Mouse (Mus musculus) skeletal muscle tissue, adult 2 months (tissue): ENCODE results near the gene Il17rb.

Experiments
- DNase-seq: peaks from one replicate; pipeline ENCODE4 v3.0.0-alpha.2; 2012; ENCODE audit warnings: low read depth, low spot score

Il17rb gene

DNA sequence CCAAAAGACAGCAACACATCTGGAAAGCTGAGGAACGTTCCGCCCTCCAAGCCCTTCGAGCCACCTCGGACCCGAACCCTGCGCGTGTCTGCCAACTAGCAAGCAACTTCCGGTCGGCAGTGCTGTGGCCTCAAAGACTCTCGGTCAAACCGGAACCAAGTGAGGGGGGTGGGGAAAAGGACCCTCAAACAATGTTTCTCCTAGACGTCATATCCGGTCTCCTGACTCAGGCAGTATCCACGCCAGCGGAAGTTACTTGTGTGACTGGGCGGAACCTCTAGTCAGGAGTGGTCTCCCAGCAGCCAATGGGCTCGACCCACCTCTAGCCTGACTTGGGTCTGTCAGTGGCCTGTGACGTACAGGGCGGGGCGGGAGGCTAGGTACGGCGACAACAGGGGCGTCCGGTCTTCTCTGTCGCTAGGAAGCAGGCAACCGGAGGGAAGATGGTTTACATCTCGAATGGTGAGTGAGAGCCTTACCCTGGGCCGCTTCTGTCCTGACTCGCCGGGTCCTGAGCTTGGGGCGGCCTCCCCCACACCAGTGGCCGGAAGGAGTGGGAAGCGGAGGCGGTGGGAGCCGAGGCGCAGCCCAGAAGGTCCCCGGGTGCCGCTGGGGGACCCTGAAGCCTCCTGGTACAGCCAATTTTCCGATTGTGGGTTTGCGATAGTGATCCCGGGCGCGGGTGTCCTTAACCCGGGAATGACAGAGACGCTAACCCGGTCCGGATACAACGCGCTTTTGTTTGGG, 40.4 kb downstream of the Il17rb start, which contains the start of gene Selenok:
Gene Selenok (plus strand): TSS at position 234 of the 747 bp plus-strand sequence.
- DNase-seq: peak; percentile 99

- no peak for DNase-seq
Measured at GRCm38 (mm10) chr14:29967611-29968010, 41.1 kb downstream of the Il17rb start.

DNA sequence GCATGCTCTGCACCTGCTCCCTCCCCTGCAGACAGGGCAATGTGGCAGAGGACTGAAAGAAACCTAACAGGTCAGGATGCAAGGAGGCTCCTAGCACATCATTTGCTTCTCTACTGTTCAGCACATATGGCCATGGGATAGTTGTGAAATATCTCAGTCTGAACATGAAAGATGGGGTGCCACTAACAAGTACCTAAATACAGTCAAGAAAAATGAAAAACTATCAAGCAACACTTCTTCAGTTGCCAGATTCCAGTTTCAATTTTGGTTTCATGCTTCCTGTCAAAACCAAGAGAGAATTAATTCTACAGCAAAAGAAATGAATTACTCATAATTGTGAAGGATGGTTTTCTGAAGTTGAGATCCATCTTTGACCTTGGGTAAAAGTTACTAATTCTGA, 51.3 kb downstream of the Il17rb start:
- no peak for DNase-seq

GRCm38 (mm10) chr14:29950805-29951204, 57.9 kb downstream of the Il17rb start:
- DNase-seq: no peak

- DNase-seq: no peak
Measured at GRCm38 (mm10) chr14:29946761-29947309, 61.9 kb downstream of the Il17rb start.
